Mouse (Mus musculus) frontal cortex, adult (tissue): Measurements from ENCODE around the gene Igsf9b.

ENCODE experiments used
- ATAC-seq: cut with Nextera tagmentation; 2 replicates; pipeline ENCODE4 v1.9.2; 2017; ENCODE audit warnings: mild to moderate bottlenecking, moderate library complexity, mixed read lengths; ENCODE audit not compliant: low TSS enrichment

The Igsf9b gene

GRCm38 (mm10) chr9:27289543-27290308, 9.3 kb upstream of the Igsf9b start:
- no peak for ATAC-seq

GRCm38 (mm10) chr9:27294380-27294779, 4.6 kb upstream of the Igsf9b start:
- no peak for ATAC-seq

- no peak for ATAC-seq
Measured at GRCm38 (mm10) chr9:27299286-27300187, 533 bp downstream of the Igsf9b start.

- no peak for ATAC-seq
Measured at GRCm38 (mm10) chr9:27300188-27300691, 1.2 kb downstream of the Igsf9b start.

GRCm38 (mm10) chr9:27300698-27301097, 1.7 kb downstream of the Igsf9b start:
- no peak for ATAC-seq

- ATAC-seq = no peak
Measured at GRCm38 (mm10) chr9:27301486-27301885, 2.5 kb downstream of the Igsf9b start.

- no peak for ATAC-seq
Measured at GRCm38 (mm10) chr9:27302291-27302690, 3.3 kb downstream of the Igsf9b start.

- no peak for ATAC-seq
Measured at GRCm38 (mm10) chr9:27303571-27304484, 4.8 kb downstream of the Igsf9b start.

GRCm38 (mm10) chr9:27304485-27305102, 5.6 kb downstream of the Igsf9b start:
- peak; percentile 22; the same call in 1 of the 2 replicates for ATAC-seq

GRCm38 (mm10) chr9:27305502-27305901, 6.5 kb downstream of the Igsf9b start:
- no peak for ATAC-seq

- ATAC-seq = no peak
Measured at GRCm38 (mm10) chr9:27306642-27307041, 7.6 kb downstream of the Igsf9b start.

GRCm38 (mm10) chr9:27307265-27307664, 8.3 kb downstream of the Igsf9b start:
- peak; percentile 63 for ATAC-seq

GRCm38 (mm10) chr9:27308045-27308444, 9.0 kb downstream of the Igsf9b start:
- ATAC-seq = no peak

- ATAC-seq = peak; percentile 7; the same call in 1 of the 2 replicates
Measured at GRCm38 (mm10) chr9:27308561-27308960, 9.6 kb downstream of the Igsf9b start.

GRCm38 (mm10) chr9:27310005-27310404, 11.0 kb downstream of the Igsf9b start:
- ATAC-seq = no peak

GRCm38 (mm10) chr9:27313427-27313826, 14.4 kb downstream of the Igsf9b start:
- ATAC-seq = no peak

GRCm38 (mm10) chr9:27321267-27321666, 22.3 kb downstream of the Igsf9b start:
- ATAC-seq = peak; percentile 51

- ATAC-seq = no peak
Measured at GRCm38 (mm10) chr9:27322277-27322676, 23.3 kb downstream of the Igsf9b start.

- no peak for ATAC-seq
Measured at GRCm38 (mm10) chr9:27323412-27323811, 24.4 kb downstream of the Igsf9b start.

- 0 out of 2 replicates have a peak, but pooled peaks have one; percentile 20 for ATAC-seq
Measured at GRCm38 (mm10) chr9:27325920-27326319, 26.9 kb downstream of the Igsf9b start.

GRCm38 (mm10) chr9:27327558-27327957, 28.6 kb downstream of the Igsf9b start:
- ATAC-seq = no peak
